Mouse (Mus musculus): Measurements from ENCODE around the gene Irgc1. TPM values are rescaled to one million over a fixed set of nuclear protein-coding genes. Genes with fewer than 3 reads are reported as not detected.

Irgc1 gene
- polyA plus RNA-seq, 1 experiment from 2014 or later: 0.24 TPM

- DNase-seq (ENCODE audit: low spot score) (no peak), ATAC-seq (no peak)
- peaks cover 6% of the 10 kb centered on the region; the same call in 1 of the 2 replicates for H3K36me3 ChIP-seq (ENCODE audit: insufficient read depth, low read length)
- TF ChIP-seq EP300 (IDR thresholded peaks at IDR 0.05) (no peak), CTCF (IDR thresholded peaks at IDR 0.05) (no peak)
- no peaks in the 10 kb centered on the region for H3K9me3 ChIP-seq (ENCODE audit: low read length)
- no peak overlapping the region for H3K27ac ChIP-seq (ENCODE audit: low read length)
- H3K4me3 ChIP-seq (ENCODE audit: low read depth, low read length): no peak overlapping the region
- H3K9ac ChIP-seq (replicated peaks; ENCODE audit: low read depth): no peak overlapping the region
- H3K4me2 ChIP-seq (replicated peaks; ENCODE audit: low read depth, low read length): no peak overlapping the region
- H3K27me3 ChIP-seq (replicated peaks; ENCODE audit: insufficient read depth, low read length): no peaks in the 10 kb centered on the region
- H3K4me1 ChIP-seq (ENCODE audit: insufficient read depth, low read depth, low read length): no peaks in the 10 kb centered on the region
- 80% methylated on average over 5 of the region's 5 CpGs for WGBS
Observed at GRCm38 (mm10) chr7:24467886-24468285, 15.8 kb upstream of the Irgc1 start.

GRCm38 (mm10) chr7:24466835-24467234 lies 14.7 kb upstream of the Irgc1 start:
- ATAC-seq: no peak
- no peak overlapping the region for H3K9ac ChIP-seq (replicated peaks; ENCODE audit: low read depth)
- TF ChIP-seq EP300 (IDR thresholded peaks at IDR 0.05): no peak
- no peak for TF ChIP-seq CTCF (IDR thresholded peaks at IDR 0.05)
- no peaks in the 10 kb centered on the region for H3K36me3 ChIP-seq (ENCODE audit: insufficient read depth, low read length)
- WGBS: 90% methylated on average over 6 of the region's 6 CpGs
- H3K27ac ChIP-seq (ENCODE audit: low read length): no peak overlapping the region
- no peaks in the 10 kb centered on the region for H3K9me3 ChIP-seq (ENCODE audit: low read length)
- H3K4me2 ChIP-seq (replicated peaks; ENCODE audit: low read depth, low read length): no peak overlapping the region
- no peaks in the 10 kb centered on the region for H3K27me3 ChIP-seq (replicated peaks; ENCODE audit: insufficient read depth, low read length)
- peaks cover 5% of the 10 kb centered on the region for H3K4me1 ChIP-seq (ENCODE audit: insufficient read depth, low read depth, low read length)
- no peak overlapping the region for H3K4me3 ChIP-seq (ENCODE audit: low read depth, low read length)
- DNase-seq (ENCODE audit: low spot score): no peak

GRCm38 (mm10) chr7:24462388-24463319 lies 10.6 kb upstream of the Irgc1 start, which contains the start of gene Plaur:
TSS of gene Plaur (plus strand) at chr7:24462484.
- TF ChIP-seq CTCF (IDR thresholded peaks at IDR 0.05) (no peak), EP300 (IDR thresholded peaks at IDR 0.05) (peak; percentile 78)
- H3K27ac ChIP-seq (ENCODE audit: low read length): peak within 1 kb of the TSS; percentile 94
- H3K4me1 ChIP-seq (ENCODE audit: insufficient read depth, low read depth, low read length): peaks cover 7% of the 10 kb centered on the region
- H3K4me2 ChIP-seq (replicated peaks; ENCODE audit: low read depth, low read length): peak within 1 kb of the TSS; percentile 53
- peak; percentile 87 for DNase-seq (ENCODE audit: low spot score)
- H3K4me3 ChIP-seq (ENCODE audit: low read depth, low read length): peak within 1 kb of the TSS; percentile 47
- H3K9ac ChIP-seq (replicated peaks; ENCODE audit: low read depth): peak within 1 kb of the TSS; percentile 65
- ATAC-seq: peak; percentile 68
- H3K36me3 ChIP-seq (ENCODE audit: insufficient read depth, low read length): no peaks in the 10 kb centered on the region
- H3K27me3 ChIP-seq (replicated peaks; ENCODE audit: insufficient read depth, low read length): no peaks in the 10 kb centered on the region
- WGBS: 1% methylated on average over 27 of the region's 27 CpGs
- H3K9me3 ChIP-seq (ENCODE audit: low read length): no peaks in the 10 kb centered on the region

GRCm38 (mm10) chr7:24461376-24462051 lies 9.4 kb upstream of the Irgc1 start:
- peak; percentile 36 for ATAC-seq
- Histone ChIP-seq H3K4me3 (ENCODE audit: low read depth, low read length) (no peak overlapping the region), H3K9ac (replicated peaks; ENCODE audit: low read depth) (no peak overlapping the region), H3K4me2 (replicated peaks; ENCODE audit: low read depth, low read length) (peak overlapping the region; percentile 53), H3K27ac (ENCODE audit: low read length) (peak overlapping the region; percentile 94), H3K4me1 (ENCODE audit: insufficient read depth, low read depth, low read length) (peaks cover 7% of the 10 kb centered on the region), H3K9me3 (ENCODE audit: low read length) (no peaks in the 10 kb centered on the region), H3K27me3 (replicated peaks; ENCODE audit: insufficient read depth, low read length) (no peaks in the 10 kb centered on the region), H3K36me3 (ENCODE audit: insufficient read depth, low read length) (no peaks in the 10 kb centered on the region)
- DNase-seq (ENCODE audit: low spot score): peak; percentile 75
- 22% methylated on average over 14 of the region's 14 CpGs for WGBS
- TF ChIP-seq CTCF (IDR thresholded peaks at IDR 0.05) (no peak), EP300 (IDR thresholded peaks at IDR 0.05) (peak; percentile 97)

- Histone ChIP-seq H3K36me3 (ENCODE audit: insufficient read depth, low read length) (no peaks in the 10 kb centered on the region), H3K27ac (ENCODE audit: low read length) (peak overlapping the region; percentile 87), H3K4me1 (ENCODE audit: insufficient read depth, low read depth, low read length) (peaks cover 7% of the 10 kb centered on the region), H3K9me3 (ENCODE audit: low read length) (no peaks in the 10 kb centered on the region), H3K4me2 (replicated peaks; ENCODE audit: low read depth, low read length) (0 out of 2 replicates have a peak overlapping the region, but pooled peaks have one; percentile 28), H3K9ac (replicated peaks; ENCODE audit: low read depth) (no peak overlapping the region), H3K27me3 (replicated peaks; ENCODE audit: insufficient read depth, low read length) (no peaks in the 10 kb centered on the region), H3K4me3 (ENCODE audit: low read depth, low read length) (no peak overlapping the region)
- WGBS: 32% methylated on average over 3 of the region's 3 CpGs
- TF ChIP-seq CTCF (IDR thresholded peaks at IDR 0.05): no peak
- TF ChIP-seq EP300 (IDR thresholded peaks at IDR 0.05): peak; percentile 59; the same call in 1 of the 2 replicates
- ATAC-seq: peak; percentile 72
- DNase-seq (ENCODE audit: low spot score): peak; percentile 88
Observed at GRCm38 (mm10) chr7:24459843-24460242, 7.7 kb upstream of the Irgc1 start.

GRCm38 (mm10) chr7:24459440-24459839 lies 7.3 kb upstream of the Irgc1 start:
- Histone ChIP-seq H3K27me3 (replicated peaks; ENCODE audit: insufficient read depth, low read length) (no peaks in the 10 kb centered on the region), H3K9ac (replicated peaks; ENCODE audit: low read depth) (no peak overlapping the region), H3K9me3 (ENCODE audit: low read length) (no peaks in the 10 kb centered on the region), H3K4me3 (ENCODE audit: low read depth, low read length) (no peak overlapping the region), H3K36me3 (ENCODE audit: insufficient read depth, low read length) (no peaks in the 10 kb centered on the region), H3K27ac (ENCODE audit: low read length) (peak overlapping the region; percentile 87), H3K4me1 (ENCODE audit: insufficient read depth, low read depth, low read length) (peaks cover 7% of the 10 kb centered on the region), H3K4me2 (replicated peaks; ENCODE audit: low read depth, low read length) (0 out of 2 replicates have a peak overlapping the region, but pooled peaks have one; percentile 28)
- DNase-seq (ENCODE audit: low spot score) (peak; percentile 83), ATAC-seq (peak; percentile 53)
- WGBS: 66% methylated on average over 5 of the region's 5 CpGs
- no peak for TF ChIP-seq CTCF (IDR thresholded peaks at IDR 0.05)
- TF ChIP-seq EP300 (IDR thresholded peaks at IDR 0.05): peak; percentile 68
